Mouse (Mus musculus) heart, postnatal 10 days (tissue): ENCODE measurements at regions not wholly inside any gene's neighbourhood (a gene's known extent, or its start where the extent isn't known, plus 50 kb on each side); places are given as distances from the start of the nearest gene placed in this dataset.

Experiments used
- DNase-seq, 2 experiments: peaks; one replicate each; pipeline ENCODE4 v3.0.0; 2021
- intact Hi-C: fragments of 180-260 bp; cut with DNase I; formaldehyde crosslinking; loops from one replicate; pipeline ENCODE4 v1.15.1; 2025

GRCm38 (mm10) chr2:169524429-169524828, 63.1 kb downstream of the Gm11011 start:
- no peak for DNase-seq

GRCm38 (mm10) chr2:169519941-169520340, 67.6 kb downstream of the Gm11011 start:
- intact Hi-C loops, result no loop called here
- DNase-seq, result no peak

More at GRCm38 (mm10) chr2:169524429-169524828, 63.1 kb downstream of the Gm11011 start:
- intact Hi-C loops, result no loop called here

GRCm38 (mm10) chr2:169515350-169515749, 72.2 kb downstream of the Gm11011 start:
- intact Hi-C loops, result no loop called here
- DNase-seq, result peak in 1 of 2 experiments; percentile 15

GRCm38 (mm10) chr2:169510741-169511140, 76.8 kb downstream of the Gm11011 start:
- intact Hi-C loops, result no loop called here
- DNase-seq, result no peak

GRCm38 (mm10) chr2:169509406-169509805, 78.1 kb downstream of the Gm11011 start:
- no peak for DNase-seq
- intact Hi-C loops, result no loop called here

- no peak for DNase-seq
Observed at GRCm38 (mm10) chr2:169504416-169505057, 83.0 kb downstream of the Gm11011 start.

GRCm38 (mm10) chr2:169503598-169503958, 84.0 kb downstream of the Gm11011 start:
- intact Hi-C loops, result no loop called here
- no peak for DNase-seq

More at GRCm38 (mm10) chr2:169504416-169505057, 83.0 kb downstream of the Gm11011 start:
- intact Hi-C loops, result no loop called here

GRCm38 (mm10) chr2:169502717-169503597, 84.6 kb downstream of the Gm11011 start:
- intact Hi-C loops, result no loop called here
- no peak for DNase-seq

- DNase-seq, result no peak
- intact Hi-C loops, result no loop called here
Observed at GRCm38 (mm10) chr2:169501736-169502340, 85.7 kb downstream of the Gm11011 start.

GRCm38 (mm10) chr2:169495368-169495767, 92.2 kb downstream of the Gm11011 start:
- intact Hi-C loops, result no loop called here
- DNase-seq, result no peak

GRCm38 (mm10) chr2:169494503-169495311, 92.8 kb downstream of the Gm11011 start:
- no peak for DNase-seq
- intact Hi-C loops, result no loop called here

- intact Hi-C loops, result no loop called here
- DNase-seq, result no peak
Observed at GRCm38 (mm10) chr2:169493609-169494275, 93.8 kb downstream of the Gm11011 start.

GRCm38 (mm10) chr2:169483934-169484333, 103.6 kb downstream of the Gm11011 start:
- intact Hi-C loops, result no loop called here
- DNase-seq, result no peak

- intact Hi-C loops, result no loop called here
- no peak for DNase-seq
Observed at GRCm38 (mm10) chr2:169481731-169482465, 105.6 kb downstream of the Gm11011 start.

GRCm38 (mm10) chr2:169474418-169475112, 113.0 kb downstream of the Gm11011 start:
- DNase-seq, result peak in 1 of 2 experiments; percentile 15
- intact Hi-C loops, result no loop called here

- DNase-seq, result no peak
- intact Hi-C loops, result no loop called here
Observed at GRCm38 (mm10) chr2:169469538-169469937, 118.0 kb downstream of the Gm11011 start.

GRCm38 (mm10) chr2:169467621-169468020, 119.9 kb downstream of the Gm11011 start:
- DNase-seq, result no peak
- intact Hi-C loops, result no loop called here

- intact Hi-C loops, result no loop called here
- no peak for DNase-seq
Observed at GRCm38 (mm10) chr2:169464106-169464505, 123.4 kb downstream of the Gm11011 start.

GRCm38 (mm10) chr2:169461491-169462039, 126.0 kb downstream of the Gm11011 start:
- intact Hi-C loops, result no loop called here
- DNase-seq, result no peak
